Mouse (Mus musculus) stomach, postnatal 0 days (tissue): ENCODE results near the gene Adh4. TPM values are rescaled to one million over a fixed set of nuclear protein-coding genes. Genes with fewer than 3 reads are reported as not detected.
A peak's percentile ranks its signal among the peaks of the same experiment; 100 is the strongest.

Source experiments
- ATAC-seq: fragments of 200-750 bp; cut with Nextera tagmentation; 2 replicates; pipeline ENCODE4 v1.8.0; 2017; ENCODE audit not compliant: low FRiP score, low TSS enrichment
- DNase-seq: peaks from one replicate; pipeline ENCODE4 v3.0.0-alpha.2; 2016; ENCODE audit warnings: low spot score
- H3K27ac ChIP-seq: fragments of 300-500 bp; sonication (generic); replicated peaks from 2 replicates; pipeline ENCODE4 v1.5.1; 2014; ENCODE audit warnings: mild to moderate bottlenecking, control low read depth
- H3K27me3 ChIP-seq: fragments of 300-500 bp; sonication (generic); 2 replicates; pipeline ENCODE4 v1.6.1; 2014; ENCODE audit warnings: low read length; ENCODE audit not compliant: control insufficient read depth, insufficient read depth
- H3K36me3 ChIP-seq: fragments of 300-500 bp; sonication (generic); 2 replicates; pipeline ENCODE4 v1.6.1; 2014; ENCODE audit warnings: low read length, mixed read lengths; ENCODE audit not compliant: control insufficient read depth, insufficient read depth
- H3K4me1 ChIP-seq: fragments of 300-500 bp; sonication (generic); replicated peaks from 2 replicates; pipeline ENCODE4 v1.6.1; 2014; ENCODE audit warnings: antibody characterized with exemption; ENCODE audit not compliant: control insufficient read depth, insufficient read depth
- H3K4me2 ChIP-seq: fragments of 300-500 bp; sonication (generic); replicated peaks from 2 replicates; pipeline ENCODE4 v1.6.1; 2014; ENCODE audit warnings: low read depth, mild to moderate bottlenecking, control low read depth, moderate library complexity
- H3K4me3 ChIP-seq: fragments of 300-500 bp; sonication (generic); 2 replicates; pipeline ENCODE4 v1.5.1; 2014; ENCODE audit warnings: low read depth, low read length, control low read depth
- H3K9ac ChIP-seq: fragments of 300-500 bp; sonication (generic); 2 replicates; pipeline ENCODE4 v1.6.1; 2014; ENCODE audit warnings: mild to moderate bottlenecking, low read length, control low read depth, mixed read lengths
- H3K9me3 ChIP-seq: fragments of 300-500 bp; sonication (generic); 2 replicates; pipeline ENCODE4 v1.6.1; 2016; ENCODE audit warnings: low read length; ENCODE audit not compliant: control insufficient read depth
- CTCF ChIP-seq: IDR thresholded peaks from 2 replicates; pipeline ENCODE4 v1.5.1; 2016; ENCODE audit warnings: antibody characterized with exemption, low read depth, mild to moderate bottlenecking, moderate library complexity
- EP300 ChIP-seq: optimal IDR thresholded peaks from 2 replicates; pipeline ENCODE3; 2016; ENCODE audit warnings: antibody characterized with exemption
- WGBS: fragments of 180-500 bp; shearing (Covaris S2); extraction: QIAGEN DNeasy Blood & Tissue Kit; methylation state at CpG from one replicate; pipeline ENCODE4 v1.1.7; 2014; 5-methylcytosine and 5-hydroxymethylcytosine counted together
- polyA plus RNA-seq: library from polyadenylated mRNA; unstranded; fragments of >200 nt; fragmentation: Nextera tagmentation; extraction: Ambion mirVana; gene quantifications from 2 replicates; pipeline ENCODE4 v1.2.1, GENCODE M21; 2015

The Adh4 gene
- polyA plus RNA-seq, 1 experiment from 2014 or later, result not detected

DNA sequence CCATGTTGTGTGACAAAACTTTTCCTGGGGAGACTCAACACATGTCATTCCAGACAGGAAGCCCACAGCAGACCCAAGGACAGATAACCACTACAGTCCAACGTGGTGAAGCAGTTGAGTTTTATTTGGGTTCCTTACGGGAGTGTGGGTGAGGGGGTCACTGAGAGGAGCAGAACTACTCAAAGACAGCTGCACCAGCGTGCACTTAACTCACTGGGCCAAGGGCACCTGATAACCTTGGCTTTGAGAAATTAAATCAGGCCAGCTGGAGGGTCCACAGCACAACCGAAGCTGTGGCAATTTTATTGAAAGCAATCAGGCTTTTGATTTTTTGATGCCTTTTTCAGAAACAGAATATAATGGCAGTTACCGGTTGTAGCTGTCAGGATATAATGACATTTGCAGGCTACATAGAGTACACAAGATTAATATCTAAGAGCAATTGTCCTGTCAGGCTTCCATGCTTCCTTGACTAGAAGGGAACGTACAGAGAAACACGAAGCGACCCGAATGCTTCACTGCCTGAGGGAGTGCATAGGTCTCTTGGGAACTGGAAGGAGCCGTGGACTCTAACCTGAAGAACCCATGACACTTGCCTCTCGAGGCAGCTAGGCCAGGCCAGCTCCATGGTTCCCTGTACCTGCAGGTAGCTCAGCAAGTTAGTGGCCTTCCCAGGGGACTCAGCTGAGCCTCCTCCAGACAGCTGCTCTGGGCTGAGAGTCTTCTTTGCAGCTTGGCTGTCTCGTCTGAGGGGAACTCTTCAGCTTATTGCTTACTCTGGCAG lies 33.0 kb downstream of the Adh4 start:
- Histone ChIP-seq H3K9me3 (no peaks in the 10 kb centered on the region), H3K4me2 (no peak overlapping the region), H3K27ac (no peak overlapping the region), H3K4me1 (no peaks in the 10 kb centered on the region), H3K36me3 (peaks cover 8% of the 10 kb centered on the region), H3K9ac (no peak overlapping the region), H3K4me3 (no peak overlapping the region), H3K27me3 (no peaks in the 10 kb centered on the region)
- TF ChIP-seq EP300 (no peak), CTCF (no peak)
- ATAC-seq (no peak), DNase-seq (no peak)
- 68% methylated on average over 12 of the region's 12 CpGs for WGBS

GRCm38 (mm10) chr3:138452169-138452568 lies 36.9 kb downstream of the Adh4 start:
- H3K9me3 ChIP-seq, result no peaks in the 10 kb centered on the region
- H3K27me3 ChIP-seq, result no peaks in the 10 kb centered on the region
- no peak for DNase-seq
- peak; percentile 18; the same call in 1 of the 2 replicates for ATAC-seq
- TF ChIP-seq EP300 (no peak), CTCF (no peak)
- no peak overlapping the region for H3K27ac ChIP-seq
- no peak overlapping the region for H3K4me2 ChIP-seq
- no peak overlapping the region for H3K4me3 ChIP-seq
- H3K4me1 ChIP-seq, result no peaks in the 10 kb centered on the region
- H3K9ac ChIP-seq, result no peak overlapping the region
- peaks cover 15% of the 10 kb centered on the region for H3K36me3 ChIP-seq
- 83% methylated on average over 10 of the region's 10 CpGs for WGBS

DNA sequence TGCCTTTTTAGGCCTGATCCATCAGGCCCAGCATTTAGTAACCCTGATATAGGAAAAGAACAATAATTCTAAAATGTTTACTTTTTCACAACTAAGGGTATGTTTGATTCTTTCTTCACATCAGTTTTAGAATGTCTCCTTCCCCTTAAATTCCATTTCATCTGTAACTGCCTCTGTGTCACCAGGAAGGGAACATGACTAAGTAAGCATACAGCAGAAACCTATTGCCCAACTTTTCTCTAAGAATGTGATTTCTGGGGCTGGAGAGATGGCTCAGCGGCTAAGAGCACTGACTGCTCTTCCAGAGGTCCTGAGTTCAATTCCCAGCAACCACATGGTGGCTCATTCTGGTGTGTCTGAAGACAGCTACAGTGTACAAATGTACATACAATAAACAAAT lies 39.0 kb downstream of the Adh4 start:
- Histone ChIP-seq H3K27me3 (no peaks in the 10 kb centered on the region), H3K4me2 (no peak overlapping the region), H3K27ac (no peak overlapping the region), H3K36me3 (peaks cover 18% of the 10 kb centered on the region), H3K4me3 (no peak overlapping the region), H3K9ac (no peak overlapping the region), H3K4me1 (no peaks in the 10 kb centered on the region), H3K9me3 (no peaks in the 10 kb centered on the region)
- TF ChIP-seq CTCF, result no peak
- TF ChIP-seq EP300, result no peak
- WGBS, result 91% methylated on average over 1 of the region's 1 CpGs
- DNase-seq (no peak), ATAC-seq (no peak)

DNA sequence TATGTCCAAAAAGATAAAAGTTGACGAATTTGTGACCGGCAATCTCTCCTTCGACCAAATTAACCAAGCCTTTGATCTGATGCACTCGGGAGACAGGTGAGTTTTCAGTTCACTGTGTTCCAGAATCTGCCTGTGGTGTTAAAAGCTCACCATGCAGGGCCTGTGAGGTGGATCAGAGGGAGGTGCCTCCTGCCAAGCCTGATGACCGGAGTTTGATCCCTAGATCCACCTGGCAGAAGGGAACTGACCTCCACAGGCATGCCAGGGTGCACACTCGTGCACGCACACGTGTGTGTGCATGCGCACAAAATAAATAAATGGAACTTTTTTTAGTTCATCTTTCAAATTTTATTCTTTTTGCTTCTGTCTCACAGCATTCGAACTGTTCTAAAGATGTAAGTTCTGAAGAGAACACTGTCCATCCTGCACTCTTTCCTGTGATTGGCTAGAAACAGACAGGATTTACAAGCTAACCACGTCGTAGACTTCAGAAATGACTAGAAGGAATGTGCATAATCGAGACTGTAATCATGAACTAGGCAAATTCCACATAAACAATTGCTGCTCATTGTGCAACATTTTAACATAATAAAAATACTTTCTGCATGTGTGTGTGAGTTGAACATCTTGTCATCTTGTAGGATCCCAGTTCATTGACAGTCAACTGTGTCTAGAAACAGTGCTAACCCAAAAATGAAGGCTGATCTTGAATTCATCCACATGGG lies 39.6 kb downstream of the Adh4 start:
- WGBS, result 88% methylated on average over 13 of the region's 13 CpGs
- Histone ChIP-seq H3K4me2 (no peak overlapping the region), H3K4me1 (no peaks in the 10 kb centered on the region), H3K36me3 (peaks cover 20% of the 10 kb centered on the region), H3K9ac (no peak overlapping the region), H3K27me3 (no peaks in the 10 kb centered on the region), H3K4me3 (no peak overlapping the region), H3K27ac (no peak overlapping the region), H3K9me3 (no peaks in the 10 kb centered on the region)
- ATAC-seq (no peak), DNase-seq (no peak)
- TF ChIP-seq EP300, result no peak
- TF ChIP-seq CTCF, result no peak

DNA sequence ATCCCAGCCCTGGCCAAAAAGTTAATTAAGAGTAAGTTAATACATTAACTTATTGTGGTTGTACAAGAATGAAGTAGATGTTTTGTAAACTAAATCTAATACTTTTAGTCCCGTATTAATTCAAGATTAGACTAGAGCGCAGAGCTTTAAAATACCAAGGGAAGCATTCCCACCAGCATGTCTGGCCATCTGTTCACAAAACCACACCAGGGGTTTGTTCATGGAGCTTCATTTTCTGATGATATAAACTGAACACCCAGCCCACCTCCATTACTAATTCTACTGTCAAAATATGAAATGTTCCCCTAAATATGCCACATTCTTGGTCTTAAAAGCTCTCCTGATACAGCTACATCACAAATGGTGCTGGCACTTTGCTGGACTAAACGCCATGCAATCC lies 43.2 kb downstream of the Adh4 start:
- H3K36me3 ChIP-seq, result peaks cover 30% of the 10 kb centered on the region
- 100% methylated on average over 3 of the region's 3 CpGs for WGBS
- H3K27me3 ChIP-seq, result no peaks in the 10 kb centered on the region
- DNase-seq (no peak), ATAC-seq (no peak)
- H3K27ac ChIP-seq, result no peak overlapping the region
- no peak overlapping the region for H3K4me3 ChIP-seq
- no peaks in the 10 kb centered on the region for H3K4me1 ChIP-seq
- no peak for TF ChIP-seq EP300
- TF ChIP-seq CTCF, result no peak
- H3K9me3 ChIP-seq, result no peaks in the 10 kb centered on the region
- no peak overlapping the region for H3K9ac ChIP-seq
- H3K4me2 ChIP-seq, result no peak overlapping the region

DNA sequence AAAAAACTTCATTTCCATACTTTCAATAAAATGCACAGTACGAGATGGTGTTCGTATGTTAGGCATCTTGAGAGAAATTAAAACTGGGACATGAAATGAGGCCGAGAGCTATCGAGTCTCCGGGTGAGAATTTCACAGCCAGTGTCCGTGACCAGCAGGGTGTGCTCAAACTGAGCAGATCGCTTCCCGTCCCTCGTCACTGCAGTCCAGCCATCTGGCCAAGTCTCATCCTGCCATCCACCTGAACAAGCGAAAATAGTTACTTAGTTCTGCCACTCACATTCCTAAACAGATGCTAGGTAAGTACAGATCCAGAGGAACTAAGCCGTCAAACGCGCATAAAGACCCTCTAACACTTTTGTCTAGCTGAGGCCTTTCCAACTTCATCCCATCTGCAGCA lies 45.0 kb downstream of the Adh4 start:
- WGBS, result 86% methylated on average over 13 of the region's 13 CpGs
- no peaks in the 10 kb centered on the region for H3K9me3 ChIP-seq
- no peak overlapping the region for H3K9ac ChIP-seq
- no peak overlapping the region for H3K27ac ChIP-seq
- H3K4me3 ChIP-seq, result no peak overlapping the region
- no peak for TF ChIP-seq EP300
- TF ChIP-seq CTCF, result peak; percentile 58
- H3K4me1 ChIP-seq, result no peaks in the 10 kb centered on the region
- no peaks in the 10 kb centered on the region for H3K27me3 ChIP-seq
- ATAC-seq (no peak), DNase-seq (no peak)
- peaks cover 36% of the 10 kb centered on the region for H3K36me3 ChIP-seq
- no peak overlapping the region for H3K4me2 ChIP-seq
